ENCODE assay signal across 23 mouse cellular contexts in genomic region chr6:87759404-87759803, GRCm38 (mm10). TPM values are rescaled to one million over a fixed set of nuclear protein-coding genes. Genes with fewer than 3 reads are reported as not detected.
A peak's percentile ranks its signal among the peaks of the same experiment; 100 is the strongest.
DNase-seq lines count a peak whose midpoint lies in the region; ATAC-seq and TF ChIP-seq lines count a peak whose summit lies in the region.
"Had no signal": no experiment of that assay in that cellular context is flagged by ENCODE, and none has a peak within 500 bp of the region (broad histone marks: within the 10 kb centered on the region; RNA-seq: fewer than 3 reads in every experiment).

No protein-coding gene starts in this region.

- no peak overlapping the region for H3K27ac ChIP-seq in intestine, embryonic 15.5 days
- no peak overlapping the region for H3K27ac ChIP-seq in intestine, postnatal 0 days (ENCODE audit: low read depth, low read length)
- no peak overlapping the region; the same call in 1 of the 2 replicates for H3K27ac ChIP-seq in liver, embryonic 14.5 days
- H3K27ac ChIP-seq in stomach, postnatal 0 days (replicated peaks) = no peak overlapping the region
- H3K27ac ChIP-seq: embryonic facial prominence, embryonic 13.5 days; forebrain, embryonic 10.5 days; midbrain, embryonic 12.5 days; neural tube, embryonic 13.5 days had no signal

- no peak overlapping the region for H3K4me2 ChIP-seq in intestine, embryonic 15.5 days (replicated peaks)
- no peak overlapping the region for H3K4me2 ChIP-seq in intestine, postnatal 0 days (replicated peaks; ENCODE audit: low read depth)
- H3K4me2 ChIP-seq in liver, embryonic 14.5 days (ENCODE audit: low read depth) = peak overlapping the region; percentile 9; the same call in 1 of the 2 replicates
- no peak overlapping the region for H3K4me2 ChIP-seq in stomach, postnatal 0 days (replicated peaks; ENCODE audit: low read depth)
- H3K4me2 ChIP-seq: embryonic facial prominence, embryonic 13.5 days; midbrain, embryonic 12.5 days; neural tube, embryonic 13.5 days had no signal

- TF ChIP-seq CTCF in intestine, postnatal 0 days (IDR thresholded peaks at IDR 0.05; ENCODE audit: low read depth) = no peak
- no peak for TF ChIP-seq CTCF in liver, embryonic 14.5 days (IDR thresholded peaks at IDR 0.05; ENCODE audit: low read depth)
- TF ChIP-seq CTCF in stomach, postnatal 0 days (IDR thresholded peaks at IDR 0.05; ENCODE audit: low read depth) = no peak

- no peak overlapping the region for H3K9ac ChIP-seq in intestine, embryonic 15.5 days
- H3K9ac ChIP-seq in intestine, postnatal 0 days (ENCODE audit: low read depth, low read length) = no peak overlapping the region
- no peak overlapping the region for H3K9ac ChIP-seq in liver, embryonic 14.5 days (replicated peaks)
- no peak overlapping the region for H3K9ac ChIP-seq in stomach, postnatal 0 days (ENCODE audit: low read length)
- H3K9ac ChIP-seq: embryonic facial prominence, embryonic 13.5 days; midbrain, embryonic 12.5 days; neural tube, embryonic 13.5 days had no signal

- 0 out of 2 replicates have a peak, but pooled peaks cover 3% of the 10 kb centered on the region for H3K4me1 ChIP-seq in intestine, embryonic 15.5 days (replicated peaks)
- 0 out of 2 replicates have a peak, but pooled peaks cover 3% of the 10 kb centered on the region for H3K4me1 ChIP-seq in intestine, postnatal 0 days (replicated peaks; ENCODE audit: control insufficient read depth, insufficient read depth, low read length)
- H3K4me1 ChIP-seq in liver, embryonic 14.5 days (replicated peaks; ENCODE audit: control insufficient read depth in 2 of 2, insufficient read depth in 2 of 2, low read length in 1 of 2) = peaks cover 17 to 32% of the 10 kb centered on the region in 2 experiments
- no peaks in the 10 kb centered on the region for H3K4me1 ChIP-seq in stomach, postnatal 0 days (replicated peaks; ENCODE audit: control insufficient read depth, insufficient read depth)
- H3K4me1 ChIP-seq: embryonic facial prominence, embryonic 13.5 days; forebrain, embryonic 10.5 days; midbrain, embryonic 12.5 days; neural tube, embryonic 13.5 days had no signal

- H3K27me3 ChIP-seq in intestine, embryonic 15.5 days (replicated peaks) = no peaks in the 10 kb centered on the region
- H3K27me3 ChIP-seq in intestine, postnatal 0 days (replicated peaks; ENCODE audit: control insufficient read depth, insufficient read depth, low read length) = no peaks in the 10 kb centered on the region
- H3K27me3 ChIP-seq in liver, embryonic 14.5 days (ENCODE audit: control insufficient read depth, insufficient read depth, low read length) = no peaks in the 10 kb centered on the region
- H3K27me3 ChIP-seq in stomach, postnatal 0 days (ENCODE audit: control insufficient read depth, insufficient read depth, low read length) = no peaks in the 10 kb centered on the region
- H3K27me3 ChIP-seq: embryonic facial prominence, embryonic 13.5 days; midbrain, embryonic 12.5 days; neural tube, embryonic 13.5 days; Patski had no signal

- 45% methylated on average over 3 of the region's 3 CpGs for WGBS in intestine, embryonic 15.5 days
- 28% methylated on average over 3 of the region's 3 CpGs for WGBS in intestine, postnatal 0 days
- 64% methylated on average over 3 of the region's 3 CpGs for WGBS in liver, embryonic 14.5 days (ENCODE audit: insufficient replicate concordance)
- 32% methylated on average over 3 of the region's 3 CpGs for WGBS in stomach, postnatal 0 days

- no peaks in the 10 kb centered on the region for H3K36me3 ChIP-seq in intestine, embryonic 15.5 days
- no peaks in the 10 kb centered on the region for H3K36me3 ChIP-seq in intestine, postnatal 0 days (ENCODE audit: control insufficient read depth, insufficient read depth)
- H3K36me3 ChIP-seq in liver, embryonic 14.5 days (replicated peaks; ENCODE audit: control insufficient read depth, insufficient read depth, low read depth) = no peaks in the 10 kb centered on the region
- H3K36me3 ChIP-seq in stomach, postnatal 0 days (ENCODE audit: control insufficient read depth, insufficient read depth, low read length) = no peaks in the 10 kb centered on the region
- H3K36me3 ChIP-seq: embryonic facial prominence, embryonic 13.5 days; forebrain, embryonic 10.5 days; midbrain, embryonic 12.5 days had no signal

- H3K9me3 ChIP-seq in intestine, embryonic 15.5 days = no peaks in the 10 kb centered on the region
- H3K9me3 ChIP-seq in intestine, postnatal 0 days (ENCODE audit: control insufficient read depth) = no peaks in the 10 kb centered on the region
- H3K9me3 ChIP-seq in liver, embryonic 14.5 days (ENCODE audit: control insufficient read depth, low read length) = no peaks in the 10 kb centered on the region
- H3K9me3 ChIP-seq in stomach, postnatal 0 days (ENCODE audit: control insufficient read depth, low read length) = no peaks in the 10 kb centered on the region
- H3K9me3 ChIP-seq: embryonic facial prominence, embryonic 13.5 days; forebrain, embryonic 10.5 days; midbrain, embryonic 12.5 days; neural tube, embryonic 13.5 days had no signal

- ATAC-seq in intestine, embryonic 15.5 days = 0 out of 2 replicates have a peak, but pooled peaks have one; percentile 25
- ATAC-seq in intestine, postnatal 0 days = no peak
- ATAC-seq in liver, embryonic 14.5 days (ENCODE audit: insufficient read depth) = no peak
- ATAC-seq in stomach, postnatal 0 days (ENCODE audit: low FRiP score, low TSS enrichment) = 0 out of 2 replicates have a peak, but pooled peaks have one; percentile 14
- ATAC-seq in activated CD4-positive, CD25-positive, alpha-beta regulatory T cell, adult 4 months = no peak
- ATAC-seq: hindbrain, embryonic 16.5 days; lung, postnatal 0 days; Patski had no signal

- TF ChIP-seq EP300 in liver, embryonic 14.5 days (IDR thresholded peaks at IDR 0.05; ENCODE audit: low read depth) = no peak
- no peak for TF ChIP-seq EP300 in stomach, postnatal 0 days (optimal IDR thresholded peaks at IDR 0.05)

- peak; percentile 2 for DNase-seq in kidney, postnatal 10 days
- DNase-seq in kidney, adult 18-20 months = no peak
- DNase-seq in liver, embryonic 14.5 days (ENCODE audit: low read depth in 3 of 3, low spot score in 3 of 3) = no peak
- DNase-seq in stomach, postnatal 0 days (ENCODE audit: low spot score) = no peak
- no peak for DNase-seq in layer of hippocampus, adult 18-20 months (ENCODE audit: low spot score in 2 of 2)
- DNase-seq: adrenal gland, postnatal 25 days; cerebellum, adult 18-20 months; cerebellum, postnatal 10 days; gastrocnemius, postnatal 10 days; lung, adult 18-20 months; lung, postnatal 4 days; thymus, postnatal 14 days had no signal

- no peak overlapping the region for H3K4me3 ChIP-seq in intestine, embryonic 15.5 days (replicated peaks)
- H3K4me3 ChIP-seq in intestine, postnatal 0 days (ENCODE audit: low read depth, low read length) = no peak overlapping the region
- no peak overlapping the region for H3K4me3 ChIP-seq in liver, embryonic 14.5 days (ENCODE audit: insufficient read depth in 1 of 2, low read depth in 2 of 2, low read length in 2 of 2)
- H3K4me3 ChIP-seq in stomach, postnatal 0 days (ENCODE audit: low read depth, low read length) = no peak overlapping the region
- H3K4me3 ChIP-seq: embryonic facial prominence, embryonic 13.5 days; forebrain, embryonic 10.5 days; megakaryocyte, embryonic 14.5 days; midbrain, embryonic 12.5 days; neural tube, embryonic 13.5 days had no signal

RNA-seq across cellular contexts. Expression of gene Gp9, which starts 18.5 kb away (rescaled TPM):
- polyA plus RNA-seq in intestine, embryonic 15.5 days (2015; fragmentation: Nextera tagmentation; extraction: Ambion mirVana) = 1.4 and 2.2 TPM in 2 replicates
- polyA plus RNA-seq in intestine, postnatal 0 days (2015; fragmentation: Nextera tagmentation; extraction: Ambion mirVana) = 2.1 and 2.3 TPM in 2 replicates
- polyA plus RNA-seq in liver, embryonic 14.5 days (2012; rRNA removed) = 35.1 and 62.4 TPM in 2 replicates
- 29.1 and 35.2 TPM in 2 replicates for polyA plus RNA-seq in liver, embryonic 14.5 days (2014; fragmentation: Nextera tagmentation; extraction: Ambion mirVana)
- 0.38 and 0.40 TPM in 2 replicates for polyA plus RNA-seq in stomach, postnatal 0 days (2015; fragmentation: Nextera tagmentation; extraction: Ambion mirVana)
- 1 to 10 TPM; 1.3 to 1.7 TPM for total RNA-seq in layer of hippocampus, adult 18-20 months (2021)
- polyA plus RNA-seq in activated CD4-positive, CD25-positive, alpha-beta regulatory T cell, adult 4 months (2017; shearing (Covaris generic)) = not detected
- total RNA-seq: adrenal gland, postnatal 25 days; gastrocnemius, postnatal 10 days had no signal
- polyA plus RNA-seq: Patski had no signal

RNA-seq across cellular contexts. Expression of gene Efcc1, which starts 28.7 kb away (rescaled TPM):
- polyA plus RNA-seq in intestine, embryonic 15.5 days (2015; fragmentation: Nextera tagmentation; extraction: Ambion mirVana) = 0.90 and 1.0 TPM in 2 replicates
- polyA plus RNA-seq in intestine, postnatal 0 days (2015; fragmentation: Nextera tagmentation; extraction: Ambion mirVana) = 0.86 and 0.98 TPM in 2 replicates
- polyA plus RNA-seq in liver, embryonic 14.5 days (2012; rRNA removed) = 0.09 and 0.16 TPM in 2 replicates
- polyA plus RNA-seq in liver, embryonic 14.5 days (2014; fragmentation: Nextera tagmentation; extraction: Ambion mirVana) = 0.17 and 0.27 TPM in 2 replicates
- polyA plus RNA-seq in stomach, postnatal 0 days (2015; fragmentation: Nextera tagmentation; extraction: Ambion mirVana) = 1.1 and 1.4 TPM in 2 replicates
- 1 to 10 TPM; 3.6 to 5.2 TPM for total RNA-seq in layer of hippocampus, adult 18-20 months (2021)
- under 1 TPM in 1 of 2 experiments, not detected in 1; 0.60 TPM for polyA plus RNA-seq in activated CD4-positive, CD25-positive, alpha-beta regulatory T cell, adult 4 months (2017; shearing (Covaris generic))

RNA-seq across cellular contexts. Expression of gene Rab43, which starts 52.6 kb away (rescaled TPM):
- 11.0 and 12.2 TPM in 2 replicates for polyA plus RNA-seq in intestine, embryonic 15.5 days (2015; fragmentation: Nextera tagmentation; extraction: Ambion mirVana)
- polyA plus RNA-seq in intestine, postnatal 0 days (2015; fragmentation: Nextera tagmentation; extraction: Ambion mirVana) = 25.5 and 25.9 TPM in 2 replicates
- polyA plus RNA-seq in liver, embryonic 14.5 days (2012; rRNA removed) = 21.9 and 27.8 TPM in 2 replicates
- polyA plus RNA-seq in liver, embryonic 14.5 days (2014; fragmentation: Nextera tagmentation; extraction: Ambion mirVana) = 25.9 and 34.1 TPM in 2 replicates
- polyA plus RNA-seq in stomach, postnatal 0 days (2015; fragmentation: Nextera tagmentation; extraction: Ambion mirVana) = 12.6 and 13.4 TPM in 2 replicates
- total RNA-seq in layer of hippocampus, adult 18-20 months (2021) = 10 to 100 TPM; 15.6 to 19.8 TPM
- 10 to 100 TPM in 1 of 2 experiments, 1 to 10 TPM in 1; 9.4 to 17.2 TPM for polyA plus RNA-seq in activated CD4-positive, CD25-positive, alpha-beta regulatory T cell, adult 4 months (2017; shearing (Covaris generic))

Comparison
In these comparisons a context has a peak if more than half of its experiments do, and no peak if none do; other contexts are left out.
1. ATAC-seq: peak in intestine, embryonic 15.5 days (single experiment) and stomach, postnatal 0 days (single experiment); none in intestine, postnatal 0 days (single experiment), liver, embryonic 14.5 days (single experiment) and activated CD4-positive, CD25-positive, alpha-beta regulatory T cell, adult 4 months (single experiment).